Mouse (Mus musculus) induced T-regulatory cell, adult 2 months (primary cell): ENCODE results near the gene Mospd3.
A peak's percentile ranks its signal among the peaks of the same experiment; 100 is the strongest.

Experiments
- DNase-seq: peaks from one replicate; pipeline ENCODE4 v3.0.0-alpha.2; 2012; ENCODE audit warnings: low read depth

Mospd3 gene

GRCm38 (mm10) chr5:137600619-137601364 lies at the start of gene Mospd3:
Gene Mospd3 (minus strand): TSS chr5:137601058.
- DNase-seq = peak; percentile 99

- no peak for DNase-seq
Observed at GRCm38 (mm10) chr5:137649669-137650571, 49.1 kb upstream of the Mospd3 start.

- DNase-seq = no peak
Observed at GRCm38 (mm10) chr5:137649251-137649650, 48.4 kb upstream of the Mospd3 start.

- peak; percentile 75 for DNase-seq
Observed at GRCm38 (mm10) chr5:137647827-137648601, 47.2 kb upstream of the Mospd3 start.

GRCm38 (mm10) chr5:137645652-137646091 lies 44.8 kb upstream of the Mospd3 start, which contains the start of gene Irs3:
Gene Irs3 (minus strand): TSS chr5:137645714.
- no peak for DNase-seq

GRCm38 (mm10) chr5:137645091-137645651 lies 44.3 kb upstream of the Mospd3 start:
- DNase-seq = peak; percentile 65

GRCm38 (mm10) chr5:137644484-137644883 lies 43.6 kb upstream of the Mospd3 start:
- DNase-seq = no peak

- no peak for DNase-seq
Observed at GRCm38 (mm10) chr5:137642886-137643285, 42.0 kb upstream of the Mospd3 start.

GRCm38 (mm10) chr5:137641054-137641453 lies 40.2 kb upstream of the Mospd3 start, which contains the start of gene Sap25:
Gene Sap25 (plus strand): TSS chr5:137641334.
- DNase-seq = peak; percentile 55

- no peak for DNase-seq
Observed at GRCm38 (mm10) chr5:137639472-137639871, 38.6 kb upstream of the Mospd3 start.

GRCm38 (mm10) chr5:137633397-137634084 lies 32.7 kb upstream of the Mospd3 start:
- DNase-seq = no peak

- peak; percentile 62 for DNase-seq
Observed at GRCm38 (mm10) chr5:137631591-137631990, 30.7 kb upstream of the Mospd3 start.

GRCm38 (mm10) chr5:137631171-137631570 lies 30.3 kb upstream of the Mospd3 start:
- peak; percentile 89 for DNase-seq

GRCm38 (mm10) chr5:137630602-137631001 lies 29.7 kb upstream of the Mospd3 start:
- DNase-seq = no peak

GRCm38 (mm10) chr5:137629906-137630545 lies 29.2 kb upstream of the Mospd3 start:
- peak; percentile 60 for DNase-seq

- DNase-seq = peak; percentile 80
Observed at GRCm38 (mm10) chr5:137629306-137629721, 28.5 kb upstream of the Mospd3 start.

- peak; percentile 100 for DNase-seq
Observed at GRCm38 (mm10) chr5:137628498-137629305, 27.8 kb upstream of the Mospd3 start, which contains the start of the genes Fbxo24, Lrch4 and Gm20605. Gene Fbxo24 (minus strand): TSS chr5:137629002. Gene Lrch4 (plus strand): TSS chr5:137629121. Gene Gm20605 (plus strand): TSS chr5:137629175.

- DNase-seq = no peak
Observed at GRCm38 (mm10) chr5:137627991-137628390, 27.1 kb upstream of the Mospd3 start.

- no peak for DNase-seq
Observed at GRCm38 (mm10) chr5:137623937-137624530, 23.2 kb upstream of the Mospd3 start.
